Mouse (Mus musculus) small intestine, adult 2 months (tissue): ENCODE data around the gene E430018J23Rik. TPM values are rescaled to one million over a fixed set of nuclear protein-coding genes. Genes with fewer than 3 reads are reported as not detected.
A peak's percentile ranks its signal among the peaks of the same experiment; 100 is the strongest.
"Not testable (repeated sequence)": the region's sequence is repeated elsewhere in the genome, so short reads cannot be mapped to it uniquely, and the experiment has no call there.

Source experiments
- H3K27ac ChIP-seq: fragments of 200-500 bp; 2 replicates; pipeline ENCODE4 v1.5.1; 2012; ENCODE audit warnings: low read depth, low read length, control low read depth, inconsistent platforms; ENCODE audit not compliant: insufficient read depth
- H3K27me3 ChIP-seq: fragments of 200-500 bp; 2 replicates; pipeline ENCODE4 v1.6.1; 2012; ENCODE audit warnings: mild to moderate bottlenecking, moderate library complexity, low read length, inconsistent platforms; ENCODE audit not compliant: control insufficient read depth, insufficient read depth
- H3K36me3 ChIP-seq: fragments of 200-500 bp; 2 replicates; pipeline ENCODE4 v1.6.1; 2012; ENCODE audit warnings: mild to moderate bottlenecking, low read length, control low read depth, inconsistent platforms; ENCODE audit not compliant: control insufficient read depth, insufficient read depth
- H3K4me1 ChIP-seq: fragments of 200-500 bp; 2 replicates; pipeline ENCODE4 v1.6.1; 2012; ENCODE audit warnings: low read length, inconsistent platforms, mixed read lengths; ENCODE audit not compliant: control insufficient read depth, insufficient read depth, insufficient read length
- H3K4me3 ChIP-seq: fragments of 200-500 bp; 2 replicates; pipeline ENCODE4 v1.5.1; 2012; ENCODE audit warnings: low read depth, mild to moderate bottlenecking, control low read depth, inconsistent platforms, low read length, moderate library complexity
- CTCF ChIP-seq: fragments of 200-500 bp; IDR thresholded peaks from 2 replicates; pipeline ENCODE4 v1.5.1; 2012; ENCODE audit warnings: low read depth, mild to moderate bottlenecking, control low read depth, inconsistent platforms, low read length, moderate library complexity, mixed read lengths; ENCODE audit not compliant: insufficient replicate concordance, insufficient read length; ENCODE audit errors: extremely low read depth
- POLR2A ChIP-seq: fragments of 200-500 bp; IDR thresholded peaks from 2 replicates; pipeline ENCODE4 v1.6.1; 2012; ENCODE audit warnings: low read depth, mild to moderate bottlenecking, control low read depth, inconsistent platforms, low read length, moderate library complexity
- WGBS: fragments of 180-500 bp; shearing (Covaris S2); methylation state at CpG from one replicate; pipeline ENCODE4 v1.1.7; 2018; 5-methylcytosine and 5-hydroxymethylcytosine counted together
- polyA plus RNA-seq: library from polyadenylated mRNA; depleted of rRNA; stranded (reverse); fragments of >200 nt; gene quantifications from 2 replicates; pipeline ENCODE4 v1.2.3, GENCODE M21; 2012

Gene E430018J23Rik
- polyA plus RNA-seq, 1 experiment: 12.8 TPM

DNA sequence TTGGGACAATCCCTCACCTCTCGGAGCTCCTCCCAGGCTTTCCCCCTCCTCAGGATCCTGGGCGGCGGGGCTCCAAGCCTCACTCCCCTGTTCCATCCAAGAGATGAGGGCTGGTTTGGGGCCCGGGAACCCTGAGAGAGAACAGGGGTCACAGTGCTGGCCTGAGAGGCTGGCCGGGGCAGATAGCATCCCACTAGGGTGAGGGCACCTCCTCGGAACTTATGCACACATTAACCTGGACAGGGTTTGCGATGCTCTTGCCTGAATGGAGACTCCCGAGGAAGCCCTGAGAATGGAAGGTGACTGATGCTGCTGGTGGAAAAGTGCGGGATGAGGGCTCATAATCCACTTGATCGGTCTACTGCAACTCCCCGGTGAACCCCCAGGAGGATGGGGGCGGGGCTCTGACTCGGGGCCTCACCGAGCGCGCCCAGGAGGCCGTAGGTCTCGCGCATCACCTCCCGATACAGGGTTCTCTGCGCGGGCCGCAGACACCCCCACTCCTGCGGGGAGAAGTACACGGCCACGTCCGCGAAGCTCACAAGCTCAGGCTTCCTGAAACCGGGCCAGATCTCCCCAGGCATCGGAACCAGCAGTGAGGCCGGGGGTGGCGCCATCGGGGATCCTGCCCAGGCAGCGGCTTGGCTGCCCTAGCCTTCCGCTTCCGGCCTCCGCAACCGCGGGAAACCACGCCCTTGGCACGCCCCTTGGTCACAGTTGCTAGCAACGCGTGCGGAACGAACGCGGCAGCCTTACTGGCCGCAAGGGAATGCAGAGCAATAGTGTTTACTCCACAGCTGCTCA, 28.2 kb upstream of the E430018J23Rik start, which contains the start of gene Zfp688:
Gene Zfp688 (minus strand): TSS at position 681 of the 804 bp plus-strand sequence.
- H3K27ac ChIP-seq: peak within 1 kb of the TSS; percentile 55; the same call in 1 of the 2 replicates
- H3K36me3 ChIP-seq: peaks cover 9% of the 10 kb centered on the region
- H3K4me3 ChIP-seq: peak within 1 kb of the TSS; percentile 85
- H3K27me3 ChIP-seq: no peaks in the 10 kb centered on the region
- WGBS: under 1% methylated on average over 48 of the region's 48 CpGs
- peaks cover 10% of the 10 kb centered on the region for H3K4me1 ChIP-seq
- peak; percentile 74; the same call in 1 of the 2 replicates for TF ChIP-seq POLR2A
- TF ChIP-seq CTCF: no peak

- Histone ChIP-seq H3K36me3 (no peaks in the 10 kb centered on the region), H3K4me1 (peaks cover 2% of the 10 kb centered on the region; the same call in 1 of the 2 replicates), H3K27ac (no peak overlapping the region), H3K27me3 (no peaks in the 10 kb centered on the region), H3K4me3 (no peak overlapping the region)
- 82% methylated on average over 2 of the region's 2 CpGs for WGBS
- TF ChIP-seq CTCF (no peak), POLR2A (no peak)
Observed at GRCm38 (mm10) chr7:127411418-127411817, 18.0 kb upstream of the E430018J23Rik start.

GRCm38 (mm10) chr7:127406002-127406987, 12.9 kb upstream of the E430018J23Rik start, which contains the start of gene Zfp764:
Gene Zfp764 (minus strand): TSS chr7:127406822.
- H3K4me1 ChIP-seq: not testable (repeated sequence)
- peak; percentile 76 for TF ChIP-seq CTCF

DNA sequence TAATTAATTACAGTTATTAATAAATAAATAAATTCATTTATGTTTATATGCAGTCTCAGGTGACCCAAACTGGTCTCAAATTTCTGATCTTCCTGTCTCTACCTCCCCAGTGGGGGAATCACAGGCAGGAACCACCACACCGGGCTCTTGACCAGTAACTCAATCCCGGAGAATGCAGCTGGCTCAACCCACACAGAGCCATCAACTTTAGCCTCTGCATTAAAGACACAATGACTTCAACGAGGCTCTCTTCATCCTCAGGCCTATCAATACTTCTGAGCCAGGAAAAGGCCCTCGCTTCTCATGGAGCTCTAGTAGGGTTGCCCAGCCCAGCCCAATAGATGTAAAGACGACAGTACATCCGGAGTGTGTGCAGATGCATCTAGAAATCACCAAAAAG, 10.7 kb upstream of the E430018J23Rik start:
- H3K4me1 ChIP-seq: peaks cover 12% of the 10 kb centered on the region
- H3K27me3 ChIP-seq, H3K4me3 ChIP-seq, H3K27ac ChIP-seq, H3K36me3 ChIP-seq: not testable (repeated sequence)
- WGBS: 98% methylated on average over 6 of the region's 6 CpGs

More at GRCm38 (mm10) chr7:127406002-127406987, 12.9 kb upstream of the E430018J23Rik start, which contains the start of gene Zfp764:
- peak within 1 kb of the TSS; percentile 82 for H3K4me3 ChIP-seq
- H3K27me3 ChIP-seq, H3K36me3 ChIP-seq: not testable (repeated sequence)
- peak within 1 kb of the TSS; percentile 80 for H3K27ac ChIP-seq
- 1% methylated on average over 40 of the region's 40 CpGs for WGBS

GRCm38 (mm10) chr7:127402980-127403379, 9.6 kb upstream of the E430018J23Rik start:
- no peak for TF ChIP-seq CTCF
- no peak for TF ChIP-seq POLR2A
- no peak overlapping the region for H3K4me3 ChIP-seq
- 57% methylated on average over 2 of the region's 2 CpGs for WGBS
- no peak overlapping the region for H3K27ac ChIP-seq
- H3K36me3 ChIP-seq: peaks cover 1% of the 10 kb centered on the region; the same call in 1 of the 2 replicates
- H3K4me1 ChIP-seq: peaks cover 12% of the 10 kb centered on the region
- H3K27me3 ChIP-seq: no peaks in the 10 kb centered on the region

- no peaks in the 10 kb centered on the region for H3K27me3 ChIP-seq
- TF ChIP-seq CTCF (no peak), POLR2A (no peak)
- no peak overlapping the region for H3K4me3 ChIP-seq
- peak overlapping the region; percentile 59 for H3K27ac ChIP-seq
- peaks cover 9% of the 10 kb centered on the region for H3K4me1 ChIP-seq
- peaks cover 1% of the 10 kb centered on the region; the same call in 1 of the 2 replicates for H3K36me3 ChIP-seq
- WGBS: 25% methylated on average over 3 of the region's 3 CpGs
Observed at GRCm38 (mm10) chr7:127400355-127400754, 6.9 kb upstream of the E430018J23Rik start.
